Mouse (Mus musculus) embryonic facial prominence, embryonic 10.5 days (tissue): ENCODE data around the gene Adgrf5. TPM values are rescaled to one million over a fixed set of nuclear protein-coding genes. Genes with fewer than 3 reads are reported as not detected.
A peak's percentile ranks its signal among the peaks of the same experiment; 100 is the strongest.
"Not testable (repeated sequence)": the region's sequence is repeated elsewhere in the genome, so short reads cannot be mapped to it uniquely, and the experiment has no call there.

Experiments used
- DNase-seq: peaks from one replicate; pipeline ENCODE4 v3.0.0-alpha.2; 2017; ENCODE audit warnings: low spot score
- H3K27ac ChIP-seq: fragments of 300-500 bp; sonication (generic); replicated peaks from 2 replicates; pipeline ENCODE4 v1.5.1; 2016; ENCODE audit warnings: mild to moderate bottlenecking
- H3K27me3 ChIP-seq: fragments of 300-500 bp; sonication (generic); replicated peaks from 2 replicates; pipeline ENCODE4 v1.6.1; 2016; ENCODE audit warnings: low read depth, mild to moderate bottlenecking; ENCODE audit not compliant: poor library complexity, severe bottlenecking
- H3K36me3 ChIP-seq: fragments of 300-500 bp; sonication (generic); replicated peaks from 2 replicates; pipeline ENCODE4 v1.6.1; 2016; ENCODE audit warnings: mild to moderate bottlenecking, moderate library complexity
- H3K4me1 ChIP-seq: fragments of 300-500 bp; sonication (generic); 2 replicates; pipeline ENCODE4 v1.6.1; 2016
- H3K4me3 ChIP-seq: fragments of 300-500 bp; sonication (generic); 2 replicates; pipeline ENCODE4 v1.5.1; 2016; ENCODE audit warnings: mild to moderate bottlenecking, moderate library complexity
- H3K9me3 ChIP-seq: fragments of 300-500 bp; sonication (generic); 2 replicates; pipeline ENCODE4 v1.6.1; 2016; ENCODE audit warnings: mild to moderate bottlenecking
- WGBS: fragments of 180-500 bp; shearing (Covaris S2); methylation state at CpG from one replicate; pipeline ENCODE4 v1.1.7; 2016; 5-methylcytosine and 5-hydroxymethylcytosine counted together
- polyA plus RNA-seq: library from polyadenylated mRNA; unstranded; fragments of >200 nt; fragmentation: Nextera tagmentation; extraction: Ambion mirVana; gene quantifications from 2 replicates; pipeline ENCODE4 v1.2.1, GENCODE M21; 2016

Gene Adgrf5
- polyA plus RNA-seq, result 7.4 and 8.2 TPM in 2 replicates

DNA sequence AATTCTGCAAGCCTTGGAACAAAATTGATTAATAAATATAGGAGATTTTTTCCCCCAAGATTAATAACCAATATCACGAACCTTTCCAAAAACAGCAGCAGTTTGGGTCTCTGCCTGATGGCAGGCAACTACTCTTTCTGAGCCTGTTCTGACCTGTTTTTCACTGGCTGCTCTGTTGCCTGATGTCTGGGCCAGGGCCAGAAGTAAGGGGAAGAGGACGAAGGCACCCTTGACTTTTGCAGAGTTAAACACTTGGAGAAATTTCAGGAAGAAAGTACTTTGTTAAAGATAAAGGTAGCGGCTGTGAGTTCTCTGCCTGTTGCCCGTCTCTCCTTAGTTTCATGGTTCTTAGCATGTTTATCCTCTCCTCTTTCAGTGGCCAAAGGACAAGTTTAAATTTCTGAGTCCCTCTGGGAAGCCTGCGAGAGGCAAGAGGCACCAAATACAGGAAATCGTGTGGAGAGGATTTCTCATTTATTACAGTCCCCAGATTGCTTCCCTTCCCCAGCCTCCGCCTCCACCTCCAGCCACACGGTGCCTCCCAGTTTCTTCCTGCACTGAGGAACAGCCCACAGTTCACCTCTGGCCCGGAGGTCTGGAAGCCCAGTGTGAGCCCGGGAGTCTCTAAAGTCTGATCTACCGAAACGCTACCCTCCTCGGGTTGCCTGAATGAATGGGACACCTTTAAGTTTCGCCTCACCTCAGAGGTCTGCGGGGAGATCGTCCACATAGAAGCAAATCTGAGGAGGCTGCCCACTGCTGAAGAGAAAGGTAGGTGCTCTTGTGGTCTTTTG lies at the start of gene Adgrf5:
Adgrf5 (plus strand) TSS at position 626 of the 794 bp plus-strand sequence.
- DNase-seq, result peak; percentile 15
- Histone ChIP-seq H3K4me1 (peaks cover 22% of the 10 kb centered on the region), H3K4me3 (peak within 1 kb of the TSS; percentile 17; the same call in 1 of the 2 replicates), H3K27me3 (0 out of 2 replicates have a peak, but pooled peaks cover 3% of the 10 kb centered on the region), H3K9me3 (no peaks in the 10 kb centered on the region), H3K27ac (no peak within 1 kb of the TSS), H3K36me3 (no peaks in the 10 kb centered on the region)
- 63% methylated on average over 16 of the region's 16 CpGs for WGBS

DNA sequence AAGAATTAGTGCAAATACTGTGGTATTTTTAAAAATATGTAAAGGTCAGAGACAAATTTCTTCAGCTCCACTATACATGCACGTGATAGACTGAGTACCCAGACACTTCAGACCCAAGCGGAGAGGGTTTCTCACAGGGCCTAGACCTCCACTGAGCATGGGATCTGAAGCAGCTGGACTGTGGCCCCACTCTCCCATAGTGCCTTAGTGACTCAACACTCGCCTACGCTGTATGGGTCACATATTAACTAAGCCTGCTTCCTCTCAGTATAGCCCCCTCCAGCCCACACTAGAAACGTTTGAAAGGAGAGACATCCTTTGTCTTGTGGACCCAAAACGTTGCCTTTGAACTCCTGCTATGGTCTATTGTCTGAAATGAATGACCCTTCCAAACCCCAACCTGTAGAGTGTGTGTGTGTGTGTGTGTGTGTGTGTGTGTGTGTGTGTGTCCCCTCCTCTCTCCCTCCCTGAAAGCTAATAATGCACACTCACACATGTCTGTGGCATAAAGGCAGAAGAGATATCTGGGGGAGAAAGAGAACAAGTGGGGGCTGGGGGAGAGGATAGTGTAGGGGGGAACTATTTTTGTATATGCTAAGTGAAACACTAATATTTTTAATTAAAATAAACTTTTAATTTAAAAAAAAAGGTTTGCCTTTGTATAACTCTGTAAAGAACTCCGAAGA lies 34.1 kb upstream of the Adgrf5 start:
- no peak for DNase-seq
- Histone ChIP-seq H3K4me3 (peak overlapping the region; percentile 58; the same call in 1 of the 2 replicates), H3K36me3 (no peaks in the 10 kb centered on the region), H3K9me3 (no peaks in the 10 kb centered on the region; the same call in 1 of the 2 replicates), H3K27ac (0 out of 2 replicates have a peak overlapping the region, but pooled peaks have one; percentile 89), H3K4me1 (peaks cover 16% of the 10 kb centered on the region), H3K27me3 (no peaks in the 10 kb centered on the region)
- 49% methylated on average over 7 of the region's 7 CpGs for WGBS

DNA sequence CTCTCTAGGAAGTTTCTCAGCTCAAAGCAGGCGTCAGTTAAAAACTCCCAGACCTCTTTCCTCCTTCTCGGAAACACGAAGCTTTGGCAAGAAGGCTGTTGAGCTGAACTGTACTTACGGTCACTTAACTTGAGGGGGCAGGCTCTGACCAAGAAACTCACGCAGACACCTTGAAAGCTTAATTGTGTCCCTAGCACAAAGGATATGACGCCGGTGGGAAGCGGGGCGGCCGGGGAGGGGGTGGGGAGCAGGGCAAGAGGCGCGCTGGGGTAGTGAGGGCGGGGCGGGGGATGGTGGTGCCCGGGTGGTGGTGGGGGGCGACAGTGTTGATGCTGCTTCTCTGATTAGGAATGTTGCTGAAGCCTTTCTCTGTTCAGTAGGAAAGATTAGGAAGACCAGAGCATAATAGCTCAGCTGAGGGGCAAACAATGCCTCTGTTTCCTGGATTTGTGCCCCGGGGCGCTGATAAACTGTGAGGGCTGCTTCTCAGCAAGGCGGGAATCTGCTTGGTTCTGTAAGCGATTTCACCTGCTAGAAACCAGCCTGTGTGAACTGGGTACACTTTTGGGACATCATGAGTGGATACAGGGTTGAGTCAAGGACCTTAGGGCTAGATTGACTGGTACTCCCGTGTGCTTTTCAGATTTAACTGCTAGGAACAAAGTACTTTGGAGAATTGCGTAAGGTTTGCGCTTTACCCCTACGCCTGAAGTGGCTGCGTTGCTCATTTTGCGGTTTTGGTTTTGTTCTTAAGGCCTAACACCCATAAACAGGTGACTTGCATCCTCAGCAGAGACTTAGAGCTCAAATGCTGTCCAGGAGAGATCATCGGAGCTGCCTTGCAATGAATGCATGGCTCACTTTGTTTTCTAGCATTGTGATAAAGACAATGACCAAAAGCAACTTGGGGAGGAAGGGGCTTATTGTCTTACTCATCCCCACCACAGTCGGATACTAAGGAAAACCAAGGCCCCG lies 33.2 kb upstream of the Adgrf5 start:
- WGBS, result 10% methylated on average over 29 of the region's 29 CpGs
- Histone ChIP-seq H3K27ac (peak overlapping the region; percentile 89), H3K36me3 (no peaks in the 10 kb centered on the region), H3K4me1 (peaks cover 17% of the 10 kb centered on the region), H3K9me3 (no peaks in the 10 kb centered on the region; the same call in 1 of the 2 replicates), H3K27me3 (no peaks in the 10 kb centered on the region), H3K4me3 (peak overlapping the region; percentile 58)
- peak; percentile 85 for DNase-seq

DNA sequence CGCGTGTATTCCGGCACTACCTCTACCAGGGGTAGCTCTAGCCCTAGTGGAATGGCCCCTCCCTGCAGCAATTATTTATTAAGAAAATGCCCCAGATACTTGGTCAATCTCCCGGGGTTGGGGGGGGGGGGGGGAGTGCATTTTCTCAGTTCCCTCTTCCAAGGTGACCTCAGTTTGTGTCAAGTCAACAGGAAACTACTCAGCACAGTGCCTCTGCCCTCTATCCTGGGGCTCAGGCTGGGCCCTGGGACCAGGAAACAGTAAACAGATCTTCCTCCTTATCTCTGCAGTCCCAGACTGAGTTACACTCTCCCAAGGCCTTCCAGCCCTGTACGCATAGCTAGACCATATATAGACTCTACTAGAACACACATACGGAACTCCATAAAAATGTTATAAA lies 32.4 kb upstream of the Adgrf5 start:
- DNase-seq, result no peak
- Histone ChIP-seq H3K27me3 (no peaks in the 10 kb centered on the region), H3K36me3 (no peaks in the 10 kb centered on the region), H3K9me3 (no peaks in the 10 kb centered on the region; the same call in 1 of the 2 replicates), H3K27ac (peak overlapping the region; percentile 89), H3K4me3 (no peak overlapping the region), H3K4me1 (peaks cover 25% of the 10 kb centered on the region)
- WGBS, result 79% methylated on average over 6 of the region's 6 CpGs

DNA sequence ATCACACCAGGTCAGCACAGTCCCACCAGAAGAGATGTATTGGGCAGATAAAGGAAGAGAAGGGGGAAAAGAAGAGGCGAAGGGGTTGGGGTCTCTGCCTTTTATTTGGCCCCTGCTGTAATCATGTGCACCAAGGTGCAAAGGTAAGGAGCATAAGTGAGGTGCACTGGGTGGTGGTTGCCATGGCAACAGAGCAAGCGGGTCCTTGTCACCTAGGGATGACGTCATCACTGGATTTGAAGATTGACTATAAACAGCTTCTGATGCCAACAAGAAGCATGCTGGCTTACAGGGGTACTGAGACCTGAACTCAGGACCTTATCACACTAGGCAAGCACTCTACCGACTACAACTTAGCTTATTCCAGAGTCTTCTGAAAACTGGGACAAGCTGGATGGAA lies 31.0 kb upstream of the Adgrf5 start:
- peaks cover 27% of the 10 kb centered on the region for H3K4me1 ChIP-seq
- no peak overlapping the region for H3K27ac ChIP-seq
- no peaks in the 10 kb centered on the region for H3K36me3 ChIP-seq
- DNase-seq, result no peak
- no peaks in the 10 kb centered on the region for H3K27me3 ChIP-seq
- 91% methylated on average over 4 of the region's 4 CpGs for WGBS
- H3K9me3 ChIP-seq, result no peaks in the 10 kb centered on the region
- no peak overlapping the region for H3K4me3 ChIP-seq

DNA sequence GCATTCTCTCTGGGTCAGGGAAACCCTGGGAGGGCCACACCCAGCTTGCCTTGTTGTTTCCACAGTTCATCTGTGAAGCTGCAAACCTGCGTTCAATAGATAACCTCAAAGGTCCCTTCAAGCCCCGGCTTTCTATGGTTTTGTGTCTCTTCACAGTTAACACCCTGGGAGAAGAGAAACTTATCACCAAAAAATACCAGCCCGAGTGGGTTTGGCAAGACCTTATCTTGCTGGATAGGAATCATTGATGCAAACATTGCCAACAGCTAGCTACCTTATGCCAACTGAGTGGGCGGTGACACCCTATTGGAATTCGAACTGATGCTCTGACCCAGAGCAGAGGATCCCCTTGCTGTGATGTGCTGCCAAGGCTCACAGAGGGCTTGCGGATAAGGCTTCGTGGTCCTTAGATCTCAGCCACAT lies 30.5 kb upstream of the Adgrf5 start:
- no peaks in the 10 kb centered on the region for H3K9me3 ChIP-seq
- WGBS, result 87% methylated on average over 7 of the region's 7 CpGs
- H3K27me3 ChIP-seq, result no peaks in the 10 kb centered on the region
- DNase-seq, result no peak
- no peak overlapping the region for H3K4me3 ChIP-seq
- no peaks in the 10 kb centered on the region for H3K36me3 ChIP-seq
- H3K4me1 ChIP-seq, result peaks cover 27% of the 10 kb centered on the region
- H3K27ac ChIP-seq, result no peak overlapping the region

DNA sequence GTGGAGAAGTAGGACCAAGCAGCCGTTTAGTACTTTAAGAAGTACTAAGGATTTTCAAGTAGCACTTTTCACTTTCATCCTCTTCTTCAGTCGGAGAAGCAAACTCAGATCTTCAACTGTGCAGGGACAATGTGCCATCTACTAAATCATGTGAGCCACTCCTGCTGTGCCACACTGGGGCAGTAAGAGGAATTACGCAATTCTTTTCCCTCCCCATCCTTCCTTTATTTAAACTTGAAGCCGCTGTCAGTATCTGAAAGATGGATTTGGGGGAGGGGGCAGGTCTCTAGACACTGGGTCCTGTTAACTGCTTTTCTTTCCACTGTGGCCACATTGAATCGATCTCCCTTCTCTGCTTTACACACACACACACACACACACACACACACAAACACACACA lies 27.6 kb upstream of the Adgrf5 start:
- Histone ChIP-seq H3K27ac (peak overlapping the region; percentile 37; the same call in 1 of the 2 replicates), H3K36me3 (no peaks in the 10 kb centered on the region), H3K4me1 (peaks cover 12% of the 10 kb centered on the region), H3K4me3 (no peak overlapping the region), H3K27me3 (no peaks in the 10 kb centered on the region), H3K9me3 (no peaks in the 10 kb centered on the region)
- WGBS, result 66% methylated on average over 5 of the region's 5 CpGs
- no peak for DNase-seq

DNA sequence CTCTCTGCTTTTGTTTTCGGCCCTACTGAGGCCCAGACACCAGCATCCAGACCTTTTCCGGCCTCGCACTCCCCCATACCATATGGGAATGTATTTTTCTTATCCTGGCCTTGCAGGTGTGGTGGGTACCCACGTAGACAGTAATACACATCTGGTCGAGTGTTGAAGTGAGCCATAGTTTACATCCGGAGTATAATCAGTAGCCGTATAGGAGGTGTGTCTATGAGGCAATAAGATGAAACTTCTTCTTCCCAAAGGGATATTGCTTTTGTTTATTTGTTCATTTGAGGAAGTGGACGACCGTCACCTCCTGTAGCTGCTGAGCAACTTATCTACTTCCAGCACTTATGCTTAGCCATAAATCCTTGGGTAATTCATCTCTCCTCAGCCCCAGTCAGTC lies 26.2 kb upstream of the Adgrf5 start:
- Histone ChIP-seq H3K36me3 (no peaks in the 10 kb centered on the region), H3K27me3 (no peaks in the 10 kb centered on the region), H3K27ac (no peak overlapping the region), H3K4me3 (no peak overlapping the region), H3K4me1 (peaks cover 11% of the 10 kb centered on the region), H3K9me3 (no peaks in the 10 kb centered on the region)
- WGBS, result 80% methylated on average over 9 of the region's 9 CpGs
- no peak for DNase-seq

DNA sequence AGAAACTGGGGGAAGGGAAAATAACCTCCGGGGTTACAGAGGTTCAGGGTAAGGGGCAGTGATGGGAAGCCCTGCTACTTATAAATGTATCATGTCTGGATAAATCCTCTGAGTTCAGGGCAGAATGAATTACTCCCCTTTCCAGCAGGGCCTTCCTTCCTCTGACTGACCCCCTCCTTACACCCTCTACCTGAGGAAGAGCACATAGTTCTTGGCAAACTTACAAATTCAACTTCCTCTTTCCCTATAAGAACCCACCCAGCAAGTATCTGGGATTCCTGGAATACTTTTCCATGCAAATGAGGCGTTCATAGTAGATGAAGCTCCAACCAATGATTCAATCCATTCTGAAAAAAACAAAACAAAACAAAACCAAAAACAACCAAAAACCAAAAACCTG lies 22.6 kb upstream of the Adgrf5 start:
- Histone ChIP-seq H3K27ac (no peak overlapping the region), H3K9me3 (no peaks in the 10 kb centered on the region), H3K4me3 (no peak overlapping the region), H3K27me3 (no peaks in the 10 kb centered on the region), H3K36me3 (no peaks in the 10 kb centered on the region), H3K4me1 (peaks cover 3% of the 10 kb centered on the region)
- no peak for DNase-seq
- WGBS, result 91% methylated on average over 2 of the region's 2 CpGs

DNA sequence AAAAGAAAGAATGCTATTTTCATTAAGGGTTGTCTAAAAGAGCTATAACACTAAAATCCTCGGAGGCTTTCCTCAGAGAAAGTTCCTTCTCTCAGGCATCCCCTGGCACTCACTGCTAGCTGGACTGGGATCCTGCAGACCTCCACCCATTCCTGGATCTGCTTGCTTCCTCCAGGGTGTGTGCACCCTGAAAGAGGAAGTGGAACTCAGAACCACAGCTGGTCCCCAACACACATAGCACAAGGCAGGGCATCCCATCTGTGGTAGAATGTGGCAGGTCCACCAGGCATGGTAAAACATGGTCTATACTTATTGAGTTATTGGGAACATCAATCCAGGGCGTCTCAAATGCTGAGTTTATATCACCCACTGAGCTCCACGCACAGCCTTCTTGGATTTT lies 22.0 kb upstream of the Adgrf5 start:
- H3K9me3 ChIP-seq, result no peaks in the 10 kb centered on the region
- DNase-seq, result no peak
- H3K4me1 ChIP-seq, result no peaks in the 10 kb centered on the region
- H3K36me3 ChIP-seq, result no peaks in the 10 kb centered on the region
- no peak overlapping the region for H3K27ac ChIP-seq
- no peak overlapping the region for H3K4me3 ChIP-seq
- 94% methylated on average over 3 of the region's 3 CpGs for WGBS
- H3K27me3 ChIP-seq, result no peaks in the 10 kb centered on the region

DNA sequence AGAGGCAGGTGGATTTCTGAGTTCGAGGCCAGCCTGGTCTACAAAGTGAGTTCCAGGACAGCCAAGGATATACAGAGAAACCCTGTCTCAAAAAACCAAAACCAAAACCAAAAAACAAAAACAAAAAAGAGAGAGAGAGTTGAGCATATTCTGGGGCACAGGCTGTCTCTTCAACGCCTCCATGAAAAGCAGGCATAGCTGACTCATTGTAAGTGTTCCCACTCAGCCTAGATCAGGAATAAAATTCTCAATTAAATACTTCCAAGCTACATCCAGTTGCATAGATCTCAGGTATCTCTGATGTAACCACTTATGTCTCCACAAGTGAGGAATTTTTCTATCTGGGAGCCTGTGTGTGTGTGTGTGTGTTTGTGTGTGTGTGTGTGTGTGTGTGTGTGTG lies 13.8 kb upstream of the Adgrf5 start:
- not testable (repeated sequence) for H3K9me3 ChIP-seq, H3K36me3 ChIP-seq, H3K27me3 ChIP-seq, DNase-seq, H3K4me1 ChIP-seq, H3K27ac ChIP-seq, H3K4me3 ChIP-seq
- WGBS, result 91% methylated on average over 2 of the region's 2 CpGs

DNA sequence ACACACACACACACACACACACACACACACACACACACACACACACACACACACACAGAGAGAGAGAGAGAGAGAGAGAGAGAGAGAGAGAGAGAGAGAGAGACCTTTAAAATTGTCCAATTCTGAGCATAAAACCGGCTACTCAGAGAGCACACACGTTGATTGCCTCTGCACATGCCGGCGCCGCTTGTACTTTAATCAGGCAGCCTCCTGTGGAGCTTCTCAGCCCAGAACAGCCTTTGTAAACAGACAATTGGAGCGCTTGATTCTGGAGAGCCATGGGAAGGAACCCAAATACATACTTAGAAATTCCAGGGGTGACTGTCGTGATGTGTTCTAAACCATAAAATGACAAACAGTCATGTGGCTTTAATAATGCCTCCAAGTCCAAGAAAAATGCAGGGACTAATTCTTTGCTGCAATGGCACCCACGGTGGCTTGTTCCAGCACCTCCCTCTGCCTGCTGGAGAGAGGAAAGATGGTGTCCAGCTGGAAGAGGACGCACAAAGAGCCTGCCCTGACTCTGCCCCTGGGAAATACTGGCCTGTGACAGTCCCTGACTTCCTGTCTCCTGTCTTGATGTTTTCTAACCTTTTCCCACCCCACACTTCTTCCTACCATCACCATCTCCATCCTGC lies 2.2 kb upstream of the Adgrf5 start:
- WGBS, result 21% methylated on average over 9 of the region's 9 CpGs
- H3K27ac ChIP-seq, result no peak overlapping the region
- no peaks in the 10 kb centered on the region for H3K9me3 ChIP-seq
- peaks cover 22% of the 10 kb centered on the region for H3K4me1 ChIP-seq
- H3K36me3 ChIP-seq, result no peaks in the 10 kb centered on the region
- no peaks in the 10 kb centered on the region for H3K27me3 ChIP-seq
- H3K4me3 ChIP-seq, result no peak overlapping the region
- DNase-seq, result no peak
